Mouse (Mus musculus) midbrain, embryonic 12.5 days (tissue): ENCODE measurements around the gene Brd7. TPM values are rescaled to one million over a fixed set of nuclear protein-coding genes. Genes with fewer than 3 reads are reported as not detected.

Experiments
- ATAC-seq: fragments of 200-750 bp; cut with Nextera tagmentation; 2 replicates; pipeline ENCODE4 v1.8.0; 2017; ENCODE audit warnings: low read depth, moderate TSS enrichment, moderate library complexity; ENCODE audit not compliant: low FRiP score
- H3K27ac ChIP-seq: fragments of 300-500 bp; sonication (generic); replicated peaks from 2 replicates; pipeline ENCODE4 v1.5.1; 2016; ENCODE audit warnings: mild to moderate bottlenecking
- H3K27me3 ChIP-seq: fragments of 300-500 bp; sonication (generic); 2 replicates; pipeline ENCODE4 v1.6.1; 2016; ENCODE audit warnings: mild to moderate bottlenecking
- H3K36me3 ChIP-seq: fragments of 300-500 bp; sonication (generic); 2 replicates; pipeline ENCODE4 v1.6.1; 2016
- H3K4me1 ChIP-seq: fragments of 300-500 bp; sonication (generic); 2 replicates; pipeline ENCODE4 v1.6.1; 2016
- H3K4me2 ChIP-seq: fragments of 300-500 bp; sonication (generic); replicated peaks from 2 replicates; pipeline ENCODE4 v1.6.1; 2016; ENCODE audit warnings: mild to moderate bottlenecking, moderate library complexity
- H3K4me3 ChIP-seq: fragments of 300-500 bp; sonication (generic); 2 replicates; pipeline ENCODE4 v1.5.1; 2016; ENCODE audit warnings: mild to moderate bottlenecking
- H3K9ac ChIP-seq: fragments of 300-500 bp; sonication (generic); replicated peaks from 2 replicates; pipeline ENCODE4 v1.6.1; 2016; ENCODE audit warnings: mild to moderate bottlenecking, moderate library complexity
- H3K9me3 ChIP-seq: fragments of 300-500 bp; sonication (generic); 2 replicates; pipeline ENCODE4 v1.6.1; 2016; ENCODE audit warnings: mild to moderate bottlenecking
- WGBS: fragments of 180-500 bp; shearing (Covaris S2); methylation state at CpG from one replicate; pipeline ENCODE4 v1.1.7; 2016; 5-methylcytosine and 5-hydroxymethylcytosine counted together
- polyA plus RNA-seq: library from polyadenylated mRNA; unstranded; fragments of >200 nt; fragmentation: Nextera tagmentation; extraction: Ambion mirVana; gene quantifications from 2 replicates; pipeline ENCODE4 v1.2.1, GENCODE M21; 2016

Brd7 gene
- polyA plus RNA-seq, 1 experiment from 2014 or later = 83.9 TPM

- Histone ChIP-seq H3K27ac (no peak overlapping the region), H3K36me3 (no peaks in the 10 kb centered on the region)
- WGBS = 70% methylated on average over 19 of the region's 19 CpGs
Measured at GRCm38 (mm10) chr8:88376836-88377582, 15.0 kb upstream of the Brd7 start.

DNA sequence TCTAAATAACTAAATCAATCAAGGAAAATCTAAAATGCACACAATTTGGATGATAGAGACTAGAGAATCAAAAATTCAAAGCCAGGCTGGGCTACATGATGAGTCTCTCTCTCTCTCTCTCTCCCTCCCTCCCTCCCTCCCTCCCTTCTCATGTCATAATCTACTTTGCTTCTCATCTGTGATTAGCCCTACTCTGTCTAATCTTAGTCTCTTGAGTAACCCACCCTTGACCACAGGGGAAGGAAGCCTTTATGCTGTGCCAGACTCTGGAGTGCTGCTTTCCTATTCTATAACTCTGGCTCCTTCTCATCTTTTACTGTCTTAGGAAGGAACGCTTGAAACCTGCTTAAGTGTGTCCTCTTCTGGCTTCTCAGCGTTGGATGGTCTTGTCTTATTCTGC is 9.5 kb upstream of the Brd7 start:
- ATAC-seq = no peak
- Histone ChIP-seq H3K4me1 (peaks cover 9% of the 10 kb centered on the region), H3K27me3 (no peaks in the 10 kb centered on the region), H3K36me3 (no peaks in the 10 kb centered on the region), H3K9me3 (no peaks in the 10 kb centered on the region), H3K4me2 (no peak overlapping the region), H3K27ac (no peak overlapping the region), H3K4me3 (no peak overlapping the region), H3K9ac (no peak overlapping the region)
- WGBS = 94% methylated on average over 2 of the region's 2 CpGs

More at GRCm38 (mm10) chr8:88376836-88377582, 15.0 kb upstream of the Brd7 start:
- H3K9ac ChIP-seq = no peak overlapping the region
- H3K27me3 ChIP-seq = no peaks in the 10 kb centered on the region
- no peaks in the 10 kb centered on the region for H3K9me3 ChIP-seq
- no peak overlapping the region for H3K4me2 ChIP-seq
- H3K4me1 ChIP-seq = peaks cover 22% of the 10 kb centered on the region
- peak; percentile 44; the same call in 1 of the 2 replicates for ATAC-seq
- H3K4me3 ChIP-seq = no peak overlapping the region

- no peaks in the 10 kb centered on the region; the same call in 1 of the 2 replicates for H3K4me1 ChIP-seq
- H3K27ac ChIP-seq = no peak overlapping the region
- no peaks in the 10 kb centered on the region for H3K9me3 ChIP-seq
- no peaks in the 10 kb centered on the region for H3K36me3 ChIP-seq
- H3K27me3 ChIP-seq = no peaks in the 10 kb centered on the region
- no peak overlapping the region for H3K4me3 ChIP-seq
- H3K4me2 ChIP-seq = no peak overlapping the region
- 66% methylated on average over 3 of the region's 3 CpGs for WGBS
- no peak overlapping the region for H3K9ac ChIP-seq
- ATAC-seq = no peak
Measured at GRCm38 (mm10) chr8:88369805-88370204, 7.8 kb upstream of the Brd7 start.

DNA sequence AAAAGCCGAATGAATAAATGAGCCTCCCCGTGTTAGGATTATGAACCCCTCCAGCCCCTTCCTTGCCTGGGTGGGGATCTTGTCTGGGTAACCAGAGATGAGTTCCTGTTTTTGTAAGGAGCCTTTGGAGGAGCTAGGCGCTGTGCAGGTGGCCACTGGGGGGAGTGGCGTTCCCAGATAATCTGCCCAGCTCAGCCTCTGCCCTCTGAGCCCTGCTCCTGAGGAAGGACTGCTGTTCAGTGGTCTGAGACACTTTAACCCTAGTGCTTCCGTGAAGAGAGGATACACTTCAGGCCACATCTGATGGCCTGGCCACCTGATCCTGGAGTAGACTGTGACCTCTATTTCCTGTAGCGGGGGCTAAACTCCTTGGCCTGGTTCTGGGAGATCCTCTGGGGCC is 7.2 kb upstream of the Brd7 start:
- ATAC-seq = no peak
- H3K36me3 ChIP-seq = no peaks in the 10 kb centered on the region
- H3K4me3 ChIP-seq = no peak overlapping the region
- no peak overlapping the region for H3K27ac ChIP-seq
- 12% methylated on average over 6 of the region's 6 CpGs for WGBS
- no peak overlapping the region for H3K9ac ChIP-seq
- no peaks in the 10 kb centered on the region for H3K27me3 ChIP-seq
- no peaks in the 10 kb centered on the region for H3K9me3 ChIP-seq
- H3K4me1 ChIP-seq = no peaks in the 10 kb centered on the region; the same call in 1 of the 2 replicates
- H3K4me2 ChIP-seq = no peak overlapping the region

- H3K36me3 ChIP-seq = peaks cover 20% of the 10 kb centered on the region
- no peaks in the 10 kb centered on the region for H3K9me3 ChIP-seq
- H3K4me3 ChIP-seq = peak overlapping the region; percentile 85
- peaks cover 22% of the 10 kb centered on the region for H3K4me1 ChIP-seq
- 38% methylated on average over 11 of the region's 11 CpGs for WGBS
- 0 out of 2 replicates have a peak, but pooled peaks have one; percentile 31 for ATAC-seq
- peaks cover 4% of the 10 kb centered on the region; the same call in 1 of the 2 replicates for H3K27me3 ChIP-seq
- no peak overlapping the region for H3K27ac ChIP-seq
- no peak overlapping the region for H3K9ac ChIP-seq
- H3K4me2 ChIP-seq = peak overlapping the region; percentile 92
Measured at GRCm38 (mm10) chr8:88362446-88363150, 604 bp upstream of the Brd7 start.

- Histone ChIP-seq H3K9ac (peak overlapping the region; percentile 98), H3K27me3 (peaks cover 4% of the 10 kb centered on the region; the same call in 1 of the 2 replicates), H3K9me3 (no peaks in the 10 kb centered on the region), H3K36me3 (peaks cover 34% of the 10 kb centered on the region), H3K4me2 (peak overlapping the region; percentile 92), H3K4me3 (peak overlapping the region; percentile 85), H3K4me1 (peaks cover 22% of the 10 kb centered on the region), H3K27ac (peak overlapping the region; percentile 85)
- no peak; the same call in 1 of the 2 replicates for ATAC-seq
- WGBS = 2% methylated on average over 31 of the region's 31 CpGs
Measured at GRCm38 (mm10) chr8:88361044-88361707, 818 bp downstream of the Brd7 start.

GRCm38 (mm10) chr8:88359959-88360358 is 2.0 kb downstream of the Brd7 start:
- Histone ChIP-seq H3K36me3 (peaks cover 46% of the 10 kb centered on the region), H3K27ac (no peak overlapping the region), H3K4me1 (peaks cover 22% of the 10 kb centered on the region), H3K4me3 (peak overlapping the region; percentile 85; the same call in 1 of the 2 replicates), H3K9me3 (no peaks in the 10 kb centered on the region), H3K9ac (no peak overlapping the region), H3K4me2 (peak overlapping the region; percentile 92), H3K27me3 (peaks cover 4% of the 10 kb centered on the region; the same call in 1 of the 2 replicates)
- 93% methylated on average over 2 of the region's 2 CpGs for WGBS
- ATAC-seq = no peak

- ATAC-seq = no peak
- peaks cover 63% of the 10 kb centered on the region for H3K36me3 ChIP-seq
- WGBS = 91% methylated on average over 5 of the region's 5 CpGs
- H3K4me3 ChIP-seq = no peak overlapping the region
- H3K9me3 ChIP-seq = no peaks in the 10 kb centered on the region
- peaks cover 3% of the 10 kb centered on the region; the same call in 1 of the 2 replicates for H3K27me3 ChIP-seq
- H3K27ac ChIP-seq = no peak overlapping the region
- no peak overlapping the region for H3K9ac ChIP-seq
- H3K4me1 ChIP-seq = peaks cover 22% of the 10 kb centered on the region
- no peak overlapping the region for H3K4me2 ChIP-seq
Measured at GRCm38 (mm10) chr8:88357946-88358345, 4.0 kb downstream of the Brd7 start.

GRCm38 (mm10) chr8:88357226-88357933 is 4.6 kb downstream of the Brd7 start:
- ATAC-seq = no peak
- Histone ChIP-seq H3K9me3 (no peaks in the 10 kb centered on the region), H3K4me3 (no peak overlapping the region), H3K27ac (no peak overlapping the region), H3K36me3 (peaks cover 69% of the 10 kb centered on the region), H3K9ac (no peak overlapping the region), H3K27me3 (no peaks in the 10 kb centered on the region), H3K4me2 (no peak overlapping the region), H3K4me1 (peaks cover 18% of the 10 kb centered on the region)
- 74% methylated on average over 5 of the region's 5 CpGs for WGBS

- H3K4me1 ChIP-seq = no peaks in the 10 kb centered on the region
- H3K9ac ChIP-seq = no peak overlapping the region
- H3K4me3 ChIP-seq = no peak overlapping the region
- peaks cover 90% of the 10 kb centered on the region for H3K36me3 ChIP-seq
- H3K27me3 ChIP-seq = no peaks in the 10 kb centered on the region
- WGBS = 91% methylated on average over 2 of the region's 2 CpGs
- ATAC-seq = no peak
- H3K27ac ChIP-seq = no peak overlapping the region
- no peak overlapping the region for H3K4me2 ChIP-seq
- H3K9me3 ChIP-seq = no peaks in the 10 kb centered on the region
Measured at GRCm38 (mm10) chr8:88349046-88349445, 12.9 kb downstream of the Brd7 start.

GRCm38 (mm10) chr8:88342026-88342425 is 20.0 kb downstream of the Brd7 start:
- Histone ChIP-seq H3K27me3 (no peaks in the 10 kb centered on the region), H3K9me3 (no peaks in the 10 kb centered on the region), H3K4me2 (no peak overlapping the region), H3K4me1 (no peaks in the 10 kb centered on the region), H3K4me3 (no peak overlapping the region), H3K36me3 (peaks cover 93% of the 10 kb centered on the region), H3K27ac (no peak overlapping the region), H3K9ac (no peak overlapping the region)
- 95% methylated on average over 4 of the region's 4 CpGs for WGBS
- no peak for ATAC-seq
